Mouse (Mus musculus) stomach, postnatal 0 days (tissue): Measurements from ENCODE around the gene Wasf2. TPM values are rescaled to one million over a fixed set of nuclear protein-coding genes. Genes with fewer than 3 reads are reported as not detected.

Source experiments
- ATAC-seq: fragments of 200-750 bp; cut with Nextera tagmentation; 2 replicates; pipeline ENCODE4 v1.8.0; 2017; ENCODE audit not compliant: low FRiP score, low TSS enrichment
- DNase-seq: peaks from one replicate; pipeline ENCODE4 v3.0.0-alpha.2; 2016; ENCODE audit warnings: low spot score
- H3K27ac ChIP-seq: fragments of 300-500 bp; sonication (generic); replicated peaks from 2 replicates; pipeline ENCODE4 v1.5.1; 2014; ENCODE audit warnings: mild to moderate bottlenecking, control low read depth
- H3K27me3 ChIP-seq: fragments of 300-500 bp; sonication (generic); 2 replicates; pipeline ENCODE4 v1.6.1; 2014; ENCODE audit warnings: low read length; ENCODE audit not compliant: control insufficient read depth, insufficient read depth
- H3K36me3 ChIP-seq: fragments of 300-500 bp; sonication (generic); 2 replicates; pipeline ENCODE4 v1.6.1; 2014; ENCODE audit warnings: low read length, mixed read lengths; ENCODE audit not compliant: control insufficient read depth, insufficient read depth
- H3K4me1 ChIP-seq: fragments of 300-500 bp; sonication (generic); replicated peaks from 2 replicates; pipeline ENCODE4 v1.6.1; 2014; ENCODE audit warnings: antibody characterized with exemption; ENCODE audit not compliant: control insufficient read depth, insufficient read depth
- H3K4me2 ChIP-seq: fragments of 300-500 bp; sonication (generic); replicated peaks from 2 replicates; pipeline ENCODE4 v1.6.1; 2014; ENCODE audit warnings: low read depth, mild to moderate bottlenecking, control low read depth, moderate library complexity
- H3K4me3 ChIP-seq: fragments of 300-500 bp; sonication (generic); 2 replicates; pipeline ENCODE4 v1.5.1; 2014; ENCODE audit warnings: low read depth, low read length, control low read depth
- H3K9ac ChIP-seq: fragments of 300-500 bp; sonication (generic); 2 replicates; pipeline ENCODE4 v1.6.1; 2014; ENCODE audit warnings: mild to moderate bottlenecking, low read length, control low read depth, mixed read lengths
- H3K9me3 ChIP-seq: fragments of 300-500 bp; sonication (generic); 2 replicates; pipeline ENCODE4 v1.6.1; 2016; ENCODE audit warnings: low read length; ENCODE audit not compliant: control insufficient read depth
- CTCF ChIP-seq: IDR thresholded peaks from 2 replicates; pipeline ENCODE4 v1.5.1; 2016; ENCODE audit warnings: antibody characterized with exemption, low read depth, mild to moderate bottlenecking, moderate library complexity
- EP300 ChIP-seq: optimal IDR thresholded peaks from 2 replicates; pipeline ENCODE3; 2016; ENCODE audit warnings: antibody characterized with exemption
- WGBS: fragments of 180-500 bp; shearing (Covaris S2); extraction: QIAGEN DNeasy Blood & Tissue Kit; methylation state at CpG from one replicate; pipeline ENCODE4 v1.1.7; 2014; 5-methylcytosine and 5-hydroxymethylcytosine counted together
- polyA plus RNA-seq: library from polyadenylated mRNA; unstranded; fragments of >200 nt; fragmentation: Nextera tagmentation; extraction: Ambion mirVana; gene quantifications from 2 replicates; pipeline ENCODE4 v1.2.1, GENCODE M21; 2015

Gene Wasf2
- polyA plus RNA-seq, 1 experiment from 2014 or later, result 84.2 TPM

DNA sequence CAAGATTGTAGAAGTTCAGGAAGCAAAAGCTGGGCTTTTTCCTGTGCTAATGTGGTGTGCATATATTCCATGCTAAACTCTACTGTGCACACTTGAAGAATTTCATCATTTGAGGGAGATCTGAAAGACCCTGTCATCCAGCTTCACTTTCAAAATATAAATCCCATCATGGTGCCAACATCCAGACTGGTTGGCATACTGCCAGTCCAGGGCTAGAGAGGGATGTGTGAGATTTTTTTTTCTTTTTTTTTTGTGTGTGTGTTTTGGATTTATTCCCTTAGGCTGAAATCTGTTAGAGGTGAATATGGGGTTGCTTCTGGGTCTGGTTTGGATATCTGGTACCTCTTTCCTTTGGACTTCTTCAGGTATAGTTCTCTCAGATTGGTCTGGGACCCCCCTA is 40.3 kb downstream of the Wasf2 start:
- H3K27ac ChIP-seq, result no peak overlapping the region; the same call in 1 of the 2 replicates
- no peaks in the 10 kb centered on the region for H3K9me3 ChIP-seq
- DNase-seq (no peak), ATAC-seq (no peak)
- H3K9ac ChIP-seq, result no peak overlapping the region
- H3K4me1 ChIP-seq, result peaks cover 6% of the 10 kb centered on the region
- no peak overlapping the region for H3K4me3 ChIP-seq
- no peaks in the 10 kb centered on the region for H3K27me3 ChIP-seq
- TF ChIP-seq EP300, result no peak
- no peak for TF ChIP-seq CTCF
- H3K4me2 ChIP-seq, result no peak overlapping the region
- no peaks in the 10 kb centered on the region for H3K36me3 ChIP-seq

DNA sequence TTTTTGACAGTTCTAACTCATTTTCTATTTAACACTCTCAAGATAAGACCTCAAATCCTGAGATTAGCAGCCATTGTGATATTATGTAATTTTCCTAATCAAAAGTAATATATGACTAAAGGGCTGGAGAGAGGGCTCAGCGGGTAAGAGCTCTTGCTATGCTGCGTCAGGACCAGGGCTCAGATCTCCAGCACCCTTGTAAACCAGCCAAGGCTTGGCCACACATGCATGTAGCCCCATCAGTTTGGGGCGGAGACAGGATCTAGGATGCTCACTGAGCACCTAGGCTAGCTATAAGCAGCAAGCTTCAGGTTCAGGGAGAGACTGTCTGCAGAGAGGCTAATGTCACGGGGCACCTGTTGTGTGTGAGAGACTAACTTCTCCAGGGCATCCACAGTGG is 42.1 kb downstream of the Wasf2 start:
- Histone ChIP-seq H3K27me3 (no peaks in the 10 kb centered on the region), H3K4me1 (peaks cover 12% of the 10 kb centered on the region), H3K9me3 (no peaks in the 10 kb centered on the region), H3K9ac (no peak overlapping the region), H3K36me3 (no peaks in the 10 kb centered on the region), H3K27ac (no peak overlapping the region), H3K4me3 (no peak overlapping the region), H3K4me2 (no peak overlapping the region)
- no peak for TF ChIP-seq EP300
- no peak for TF ChIP-seq CTCF
- no peak for ATAC-seq
- WGBS, result 66% methylated on average over 4 of the region's 4 CpGs
- no peak for DNase-seq

DNA sequence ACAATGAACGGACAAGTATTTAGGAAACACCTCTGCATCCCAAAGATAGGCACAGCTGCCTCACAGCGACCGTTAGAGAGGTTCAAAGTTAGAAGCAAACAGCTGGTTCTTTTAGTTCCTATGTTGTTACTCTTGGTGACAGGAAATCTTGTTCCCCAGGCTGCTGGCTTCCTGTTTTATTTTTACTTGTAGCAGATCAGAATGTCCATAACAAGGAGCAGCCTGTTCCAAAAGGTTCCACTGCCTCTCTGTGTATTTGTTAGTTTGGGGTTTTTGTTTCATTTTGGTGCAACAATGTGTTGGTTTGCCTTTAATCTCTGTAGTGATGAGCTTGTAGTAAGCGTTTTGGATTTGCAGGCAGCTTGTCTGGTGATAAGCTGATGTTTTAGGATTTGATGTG is 44.1 kb downstream of the Wasf2 start:
- ATAC-seq, result no peak
- H3K27me3 ChIP-seq, result no peaks in the 10 kb centered on the region
- 0 out of 2 replicates have a peak, but pooled peaks cover 3% of the 10 kb centered on the region for H3K36me3 ChIP-seq
- peak overlapping the region; percentile 65 for H3K27ac ChIP-seq
- DNase-seq, result no peak
- 34% methylated on average over 4 of the region's 4 CpGs for WGBS
- H3K4me3 ChIP-seq, result no peak overlapping the region
- H3K9me3 ChIP-seq, result no peaks in the 10 kb centered on the region
- no peak for TF ChIP-seq EP300
- TF ChIP-seq CTCF, result no peak
- no peak overlapping the region for H3K9ac ChIP-seq
- peaks cover 12% of the 10 kb centered on the region for H3K4me1 ChIP-seq
- 0 out of 2 replicates have a peak overlapping the region, but pooled peaks have one; percentile 9 for H3K4me2 ChIP-seq

DNA sequence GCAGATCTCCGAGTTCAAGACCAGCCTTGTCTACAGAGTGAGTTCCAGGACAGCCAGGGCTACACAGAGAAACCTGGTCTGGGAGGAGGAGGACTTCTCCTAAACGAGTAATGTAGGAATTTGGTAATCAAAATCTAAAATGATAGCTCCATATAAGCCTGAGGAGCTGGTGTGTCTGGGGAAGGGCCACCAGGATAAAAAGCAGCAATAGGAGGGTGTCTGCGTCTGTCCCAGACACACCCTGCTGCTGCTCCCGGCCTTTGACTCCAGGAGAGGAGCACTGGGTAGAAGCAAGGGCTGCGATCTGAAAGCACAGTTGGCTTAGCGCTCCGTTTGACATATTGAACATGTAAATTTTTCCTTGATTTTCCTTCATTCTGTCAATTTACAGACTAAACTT is 45.0 kb downstream of the Wasf2 start:
- ATAC-seq (no peak), DNase-seq (no peak)
- H3K27me3 ChIP-seq, result no peaks in the 10 kb centered on the region
- peaks cover 9% of the 10 kb centered on the region; the same call in 1 of the 2 replicates for H3K4me1 ChIP-seq
- H3K36me3 ChIP-seq, result 0 out of 2 replicates have a peak, but pooled peaks cover 5% of the 10 kb centered on the region
- H3K9me3 ChIP-seq, result no peaks in the 10 kb centered on the region
- TF ChIP-seq CTCF, result no peak
- no peak for TF ChIP-seq EP300
- WGBS, result 39% methylated on average over 7 of the region's 7 CpGs
- no peak overlapping the region for H3K4me2 ChIP-seq
- no peak overlapping the region for H3K4me3 ChIP-seq
- H3K9ac ChIP-seq, result no peak overlapping the region
- peak overlapping the region; percentile 72 for H3K27ac ChIP-seq

DNA sequence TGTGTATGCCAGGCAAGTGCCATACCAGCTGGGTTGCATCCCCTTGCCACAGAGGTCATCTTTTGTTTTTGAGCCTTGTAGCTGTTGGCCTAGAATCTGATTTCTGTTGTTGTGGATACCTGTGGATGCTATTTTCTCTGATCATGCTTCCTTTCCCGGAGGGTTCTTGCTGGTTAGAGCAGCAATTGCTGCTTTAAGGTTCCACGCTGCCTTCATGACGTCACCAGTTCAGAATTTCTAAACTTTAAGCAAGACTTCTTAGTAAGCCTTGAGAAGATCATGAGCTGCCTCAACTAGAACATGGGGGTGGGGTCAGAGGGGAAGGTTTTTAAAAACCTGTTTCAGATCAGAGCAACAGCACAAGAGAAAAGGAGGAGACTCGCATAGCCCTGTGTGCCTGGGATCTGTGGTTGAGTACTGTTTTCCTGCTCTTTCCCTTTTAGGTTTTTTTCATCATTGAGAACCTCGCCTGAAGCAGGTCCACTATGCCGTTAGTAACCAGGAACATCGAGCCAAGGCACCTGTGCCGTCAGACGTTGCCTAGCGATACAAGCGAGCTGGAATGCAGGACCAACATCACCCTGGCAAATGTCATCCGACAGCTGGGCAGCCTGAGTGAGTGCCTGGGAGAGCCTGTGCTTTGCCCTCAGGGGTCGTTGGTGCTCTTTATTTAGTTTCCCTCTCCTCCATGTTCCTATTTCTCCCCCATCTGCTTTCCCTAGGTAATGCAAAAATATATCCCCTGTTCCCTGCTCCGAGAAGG is 45.9 kb downstream of the Wasf2 start:
- H3K9ac ChIP-seq, result no peak overlapping the region
- TF ChIP-seq CTCF (no peak), EP300 (no peak)
- no peaks in the 10 kb centered on the region for H3K9me3 ChIP-seq
- 0 out of 2 replicates have a peak, but pooled peaks have one; percentile 16 for ATAC-seq
- no peaks in the 10 kb centered on the region for H3K27me3 ChIP-seq
- H3K36me3 ChIP-seq, result 0 out of 2 replicates have a peak, but pooled peaks cover 5% of the 10 kb centered on the region
- peaks cover 9% of the 10 kb centered on the region; the same call in 1 of the 2 replicates for H3K4me1 ChIP-seq
- peak overlapping the region; percentile 72 for H3K27ac ChIP-seq
- 36% methylated on average over 14 of the region's 14 CpGs for WGBS
- no peak overlapping the region for H3K4me3 ChIP-seq
- peak overlapping the region; percentile 17; the same call in 1 of the 2 replicates for H3K4me2 ChIP-seq
- DNase-seq, result no peak

DNA sequence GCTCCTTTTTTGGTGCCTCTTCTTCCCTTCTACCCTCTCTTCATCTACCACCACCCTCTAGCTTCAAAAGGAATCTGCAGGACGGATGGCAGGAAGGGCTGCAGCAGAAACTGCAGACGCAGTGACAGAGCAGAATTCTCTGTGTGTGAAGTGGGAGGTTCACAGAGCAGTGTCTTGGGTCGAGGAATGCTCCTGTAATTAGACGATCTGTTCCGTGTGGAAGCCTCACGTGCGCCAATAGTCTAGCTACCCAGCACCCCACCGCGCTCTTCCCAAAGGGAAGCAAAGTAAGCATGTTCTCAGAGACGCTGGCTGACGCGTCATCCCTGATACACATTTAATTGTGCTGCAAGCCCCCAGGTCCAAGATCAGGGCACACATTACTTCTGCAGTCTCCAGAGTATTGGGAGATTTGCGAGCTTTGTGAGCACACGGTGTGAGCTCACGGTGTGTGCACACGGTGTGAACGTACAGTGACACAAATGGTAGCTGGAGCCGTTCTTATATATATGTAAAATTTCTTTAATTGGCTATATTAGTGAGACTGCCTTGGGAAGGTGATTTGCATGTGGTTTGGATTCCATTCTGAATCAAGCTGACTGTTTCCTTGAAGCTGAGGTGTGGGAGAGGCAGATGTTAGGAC is 46.6 kb downstream of the Wasf2 start:
- no peaks in the 10 kb centered on the region for H3K9me3 ChIP-seq

More for the DNA sequence above, 46.6 kb downstream of the Wasf2 start:
- no peak for DNase-seq
- Histone ChIP-seq H3K4me2 (no peak overlapping the region), H3K27me3 (no peaks in the 10 kb centered on the region), H3K9ac (no peak overlapping the region), H3K36me3 (0 out of 2 replicates have a peak, but pooled peaks cover 5% of the 10 kb centered on the region), H3K27ac (peak overlapping the region; percentile 72), H3K4me3 (no peak overlapping the region), H3K4me1 (peaks cover 9% of the 10 kb centered on the region; the same call in 1 of the 2 replicates)
- 72% methylated on average over 18 of the region's 18 CpGs for WGBS
- TF ChIP-seq CTCF (no peak), EP300 (no peak)
- no peak for ATAC-seq
